Mouse (Mus musculus): ENCODE measurements around the gene Exoc6.

- TF ChIP-seq CTCF (IDR thresholded peaks at IDR 0.05; ENCODE audit: low read depth) (no peak), EP300 (IDR thresholded peaks at IDR 0.05; ENCODE audit: low read depth) (no peak)
Measured at GRCm38 (mm10) chr19:37570966-37571718, 20.9 kb downstream of the Exoc6 start.
